In genomic region chr6:83714221-83715123, GRCm38 (mm10) we compare ENCODE assay signal across 10 mouse cellular contexts. TPM values are rescaled to one million over a fixed set of nuclear protein-coding genes. Genes with fewer than 3 reads are reported as not detected.
A peak's percentile ranks its signal among the peaks of the same experiment; 100 is the strongest.
DNase-seq lines count a peak whose midpoint lies in the region; ATAC-seq and TF ChIP-seq lines count a peak whose summit lies in the region.
"Had no signal": no experiment of that assay in that cellular context is flagged by ENCODE, and none has a peak within 500 bp of the region (broad histone marks: within the 10 kb centered on the region; RNA-seq: fewer than 3 reads in every experiment).

No protein-coding gene starts in this region.

- peak overlapping the region; percentile 21 for H3K4me3 ChIP-seq in heart, embryonic 15.5 days
- no peak overlapping the region for H3K4me3 ChIP-seq in lung, adult 2 months (replicated peaks; ENCODE audit: extremely low read depth, low read depth, low read length)
- no peak overlapping the region for H3K4me3 ChIP-seq in limb, embryonic 12.5 days (replicated peaks)
- H3K4me3 ChIP-seq: heart, adult 2 months had no signal

- peaks cover 37% of the 10 kb centered on the region for H3K4me1 ChIP-seq in heart, embryonic 15.5 days (replicated peaks)
- H3K4me1 ChIP-seq in lung, adult 2 months (ENCODE audit: control insufficient read depth, insufficient read depth, low read length) = peaks cover 4% of the 10 kb centered on the region; the same call in 1 of the 2 replicates
- peaks cover 31% of the 10 kb centered on the region for H3K4me1 ChIP-seq in limb, embryonic 12.5 days (replicated peaks)

- TF ChIP-seq CTCF in lung, adult 2 months (IDR thresholded peaks at IDR 0.05; ENCODE audit: insufficient read depth, low read length) = no peak

- peak overlapping the region; percentile 24 for H3K4me2 ChIP-seq in heart, embryonic 15.5 days
- H3K4me2 ChIP-seq in limb, embryonic 12.5 days = peak overlapping the region; percentile 11; the same call in 1 of the 2 replicates

- no peak overlapping the region for H3K9ac ChIP-seq in heart, embryonic 15.5 days
- no peak overlapping the region for H3K9ac ChIP-seq in limb, embryonic 12.5 days (replicated peaks)

- no peaks in the 10 kb centered on the region for H3K36me3 ChIP-seq in heart, embryonic 15.5 days
- no peaks in the 10 kb centered on the region for H3K36me3 ChIP-seq in limb, embryonic 12.5 days

- WGBS in heart, embryonic 15.5 days = 2% methylated on average over 34 of the region's 34 CpGs
- WGBS in lung, adult 2 months = 5% methylated on average over 34 of the region's 34 CpGs
- 2% methylated on average over 34 of the region's 34 CpGs for WGBS in limb, embryonic 12.5 days

- no peak for TF ChIP-seq POLR2A in lung, adult 2 months (IDR thresholded peaks at IDR 0.05; ENCODE audit: borderline replicate concordance, extremely low read depth, low read depth, low read length)

- DNase-seq in adrenal gland, postnatal 10 days = peak; percentile 23
- DNase-seq in adrenal gland, adult 8-10 months = no peak
- DNase-seq in heart, postnatal 36 days = no peak
- peak; percentile 9 to 38 for DNase-seq in lung, postnatal 4 days
- DNase-seq in lung, adult 2 months = no peak

- no peak overlapping the region for H3K27ac ChIP-seq in heart, embryonic 15.5 days
- H3K27ac ChIP-seq in limb, embryonic 12.5 days = no peak overlapping the region
- H3K27ac ChIP-seq: heart, adult 2 months had no signal

- intact Hi-C loops in heart, postnatal 36 days (cut with DNase I) = no loop called here

- H3K27me3 ChIP-seq in heart, embryonic 15.5 days = peaks cover 99% of the 10 kb centered on the region
- H3K27me3 ChIP-seq in limb, embryonic 12.5 days = peaks cover 97% of the 10 kb centered on the region

- H3K9me3 ChIP-seq in heart, embryonic 15.5 days (replicated peaks) = no peaks in the 10 kb centered on the region
- no peaks in the 10 kb centered on the region for H3K9me3 ChIP-seq in limb, embryonic 12.5 days

- ATAC-seq in heart, embryonic 15.5 days (replicated peaks; ENCODE audit: insufficient number of reproducible peaks, insufficient read depth, low FRiP score, low read depth) = peak; percentile 50; the same call in 1 of the 2 replicates
- ATAC-seq in limb, embryonic 12.5 days (ENCODE audit: insufficient number of reproducible peaks, insufficient read depth, low FRiP score, low TSS enrichment, low read depth) = no peak
- no peak for ATAC-seq in granulocyte monocyte progenitor cell, adult 5-6 weeks (replicated peaks; ENCODE audit: poor library complexity, severe bottlenecking)

RNA-seq across cellular contexts. Expression of gene Vax2, which starts 3.4 kb away (rescaled TPM):
- not detected for total RNA-seq in adrenal gland, postnatal 10 days (2021)
- total RNA-seq in adrenal gland, adult 8-10 months (2022) = not detected
- polyA plus RNA-seq in heart, embryonic 15.5 days (2015; fragmentation: Nextera tagmentation; extraction: Ambion mirVana) = not detected in 2 replicates
- total RNA-seq in heart, postnatal 36 days (2021) = not detected
- polyA plus RNA-seq in lung, adult 2 months (2012; rRNA removed) = not detected in 2 replicates
- polyA plus RNA-seq in limb, embryonic 12.5 days (2016; fragmentation: Nextera tagmentation; extraction: Ambion mirVana) = 0.76 and 1.1 TPM in 2 replicates
- total RNA-seq in granulocyte monocyte progenitor cell, adult 5-6 weeks (2014; fragmentation: Nextera tagmentation) = not detected in 2 replicates
- not detected in 2 replicates for total RNA-seq in granulocyte monocyte progenitor cell, adult 5-6 weeks (2017)
- total RNA-seq: heart, adult 2 months; layer of hippocampus, postnatal 10 days had no signal
- polyA plus RNA-seq: heart, adult 2 months had no signal

RNA-seq across cellular contexts. Expression of gene Atp6v1b1, which starts 28.3 kb away (rescaled TPM):
- total RNA-seq in adrenal gland, postnatal 10 days (2021) = not detected
- not detected for total RNA-seq in adrenal gland, adult 8-10 months (2022)
- 0.16 TPM in 1 of 2 replicates, not detected in the other for polyA plus RNA-seq in heart, embryonic 15.5 days (2015; fragmentation: Nextera tagmentation; extraction: Ambion mirVana)
- total RNA-seq in heart, postnatal 36 days (2021) = not detected
- 6.1 and 7.7 TPM in 2 replicates for polyA plus RNA-seq in lung, adult 2 months (2012; rRNA removed)
- not detected in 2 replicates for polyA plus RNA-seq in limb, embryonic 12.5 days (2016; fragmentation: Nextera tagmentation; extraction: Ambion mirVana)
- total RNA-seq in granulocyte monocyte progenitor cell, adult 5-6 weeks (2014; fragmentation: Nextera tagmentation) = not detected in 2 replicates
- total RNA-seq in granulocyte monocyte progenitor cell, adult 5-6 weeks (2017) = not detected in 2 replicates
- total RNA-seq: heart, adult 2 months had no signal

RNA-seq across cellular contexts. Expression of gene Cd207, which starts 36.8 kb away (rescaled TPM):
- under 1 TPM; 0.39 to 0.45 TPM for total RNA-seq in adrenal gland, postnatal 10 days (2021)
- total RNA-seq in adrenal gland, adult 8-10 months (2022) = under 1 TPM in 2 of 4 experiments, not detected in 2; 0.20 to 0.22 TPM
- polyA plus RNA-seq in heart, embryonic 15.5 days (2015; fragmentation: Nextera tagmentation; extraction: Ambion mirVana) = 0.20 and 0.26 TPM in 2 replicates
- under 1 TPM; 0.79 to 0.83 TPM for total RNA-seq in heart, postnatal 36 days (2021)
- polyA plus RNA-seq in lung, adult 2 months (2012; rRNA removed) = 1.2 and 2.6 TPM in 2 replicates
- polyA plus RNA-seq in limb, embryonic 12.5 days (2016; fragmentation: Nextera tagmentation; extraction: Ambion mirVana) = not detected in 2 replicates
- total RNA-seq in granulocyte monocyte progenitor cell, adult 5-6 weeks (2014; fragmentation: Nextera tagmentation) = not detected in 2 replicates
- total RNA-seq in granulocyte monocyte progenitor cell, adult 5-6 weeks (2017) = not detected in 2 replicates
- total RNA-seq: layer of hippocampus, postnatal 10 days had no signal

RNA-seq across cellular contexts. Expression of gene Ankrd53, which starts 48.0 kb away (rescaled TPM):
- total RNA-seq in adrenal gland, postnatal 10 days (2021) = under 1 TPM in 1 of 2 experiments, not detected in 1; 0.15 TPM
- total RNA-seq in adrenal gland, adult 8-10 months (2022) = under 1 TPM in 2 of 4 experiments, not detected in 2; 0.37 to 0.38 TPM
- polyA plus RNA-seq in heart, embryonic 15.5 days (2015; fragmentation: Nextera tagmentation; extraction: Ambion mirVana) = 0.10 and 0.24 TPM in 2 replicates
- total RNA-seq in heart, postnatal 36 days (2021) = not detected
- not detected in 2 replicates for polyA plus RNA-seq in lung, adult 2 months (2012; rRNA removed)
- polyA plus RNA-seq in limb, embryonic 12.5 days (2016; fragmentation: Nextera tagmentation; extraction: Ambion mirVana) = 0.23 and 0.25 TPM in 2 replicates
- total RNA-seq in granulocyte monocyte progenitor cell, adult 5-6 weeks (2014; fragmentation: Nextera tagmentation) = 0.41 TPM in 1 of 2 replicates, not detected in the other
- total RNA-seq in granulocyte monocyte progenitor cell, adult 5-6 weeks (2017) = not detected in 2 replicates
- total RNA-seq: heart, adult 2 months; layer of hippocampus, postnatal 10 days had no signal

RNA-seq across cellular contexts. Expression of gene Clec4f, which starts 58.5 kb away (rescaled TPM):
- 10 to 100 TPM in 1 of 2 experiments, 1 to 10 TPM in 1; 6.5 to 17.5 TPM for total RNA-seq in adrenal gland, postnatal 10 days (2021)
- not detected for total RNA-seq in adrenal gland, adult 8-10 months (2022)
- polyA plus RNA-seq in heart, embryonic 15.5 days (2015; fragmentation: Nextera tagmentation; extraction: Ambion mirVana) = 0.19 and 0.50 TPM in 2 replicates
- total RNA-seq in heart, postnatal 36 days (2021) = not detected
- polyA plus RNA-seq in lung, adult 2 months (2012; rRNA removed) = not detected in 2 replicates
- polyA plus RNA-seq in limb, embryonic 12.5 days (2016; fragmentation: Nextera tagmentation; extraction: Ambion mirVana) = not detected in 2 replicates
- not detected in 2 replicates for total RNA-seq in granulocyte monocyte progenitor cell, adult 5-6 weeks (2014; fragmentation: Nextera tagmentation)
- not detected in 2 replicates for total RNA-seq in granulocyte monocyte progenitor cell, adult 5-6 weeks (2017)
- total RNA-seq: layer of hippocampus, postnatal 10 days had no signal
- polyA plus RNA-seq: heart, adult 2 months had no signal

Comparison
In these comparisons a context has a peak if more than half of its experiments do, and no peak if none do; other contexts are left out.
1. DNase-seq: peak in adrenal gland, postnatal 10 days (single experiment) and lung, postnatal 4 days (2 of 2); none in adrenal gland, adult 8-10 months (single experiment), heart, postnatal 36 days (0 of 2) and lung, adult 2 months (single experiment).